Mouse (Mus musculus): ENCODE measurements at regions not wholly inside any gene's neighbourhood (a gene's known extent, or its start where the extent isn't known, plus 50 kb on each side); places are given as distances from the start of the nearest gene placed in this dataset.

DNA sequence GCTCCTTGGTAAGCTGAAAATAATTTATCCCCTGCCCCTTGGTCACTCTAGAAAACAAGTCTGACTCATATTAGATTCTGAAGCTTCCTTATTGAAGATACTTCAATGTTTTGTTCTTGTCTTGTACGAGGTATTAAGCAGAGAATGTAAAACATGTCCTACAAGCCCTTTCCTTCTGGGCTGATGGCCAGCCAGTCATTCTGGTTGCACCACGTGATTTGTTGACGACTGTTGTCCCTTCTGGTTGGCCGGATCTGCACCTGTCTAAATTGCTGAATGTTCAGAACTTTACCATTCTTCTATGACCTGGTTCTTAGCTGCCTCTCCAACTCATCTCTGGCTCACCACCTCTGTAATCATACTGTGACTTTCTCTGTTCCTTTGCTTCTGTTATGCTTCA is 220.9 kb upstream of the Prdm1 start:
- no peak for ATAC-seq (replicated peaks; ENCODE audit: low FRiP score)

DNA sequence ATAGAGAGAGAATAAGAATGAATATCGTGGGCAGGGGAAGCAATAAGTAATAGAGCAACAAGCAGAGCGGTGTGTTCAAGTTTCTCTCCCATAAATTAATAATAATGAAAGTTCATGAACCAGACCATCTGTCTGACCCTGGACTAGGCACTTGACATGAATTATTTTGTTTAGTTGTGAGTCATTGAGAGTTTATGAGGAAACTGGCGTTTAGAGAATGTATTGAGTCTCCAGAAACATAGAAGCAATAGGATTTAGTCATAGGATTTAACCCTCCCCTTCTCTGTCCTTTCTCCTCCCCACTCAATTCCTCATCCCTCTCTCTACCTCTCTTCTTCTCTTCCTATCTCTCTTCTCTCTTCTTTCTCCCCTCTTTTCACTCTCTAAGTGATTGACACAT is 219.1 kb upstream of the Prdm1 start:
- H3K27me3 ChIP-seq (replicated peaks; ENCODE audit: control insufficient read depth, insufficient read depth, low read length), result no peaks in the 10 kb centered on the region
- DNase-seq (ENCODE audit: low spot score) (no peak), ATAC-seq (replicated peaks; ENCODE audit: low FRiP score) (no peak)
- H3K4me2 ChIP-seq, result no peak overlapping the region
- H3K4me3 ChIP-seq (ENCODE audit: low read depth, low read length), result no peak overlapping the region
- H3K27ac ChIP-seq (ENCODE audit: low read depth, low read length), result no peak overlapping the region
- no peaks in the 10 kb centered on the region for H3K9me3 ChIP-seq (ENCODE audit: control insufficient read depth, low read length)
- no peaks in the 10 kb centered on the region for H3K36me3 ChIP-seq (ENCODE audit: control insufficient read depth, insufficient read depth, low read length)
- H3K9ac ChIP-seq (ENCODE audit: low read depth, low read length), result no peak overlapping the region
- no peaks in the 10 kb centered on the region for H3K4me1 ChIP-seq (replicated peaks; ENCODE audit: control insufficient read depth, insufficient read depth, low read length)
- WGBS, result 73% methylated on average over 3 of the region's 3 CpGs

More for the DNA sequence above, 220.9 kb upstream of the Prdm1 start:
- 77% methylated on average over 4 of the region's 4 CpGs for WGBS
- Histone ChIP-seq H3K4me2 (no peak overlapping the region), H3K4me3 (ENCODE audit: low read depth, low read length) (no peak overlapping the region), H3K9me3 (ENCODE audit: control insufficient read depth, low read length) (no peaks in the 10 kb centered on the region), H3K36me3 (ENCODE audit: control insufficient read depth, insufficient read depth, low read length) (no peaks in the 10 kb centered on the region), H3K27me3 (replicated peaks; ENCODE audit: control insufficient read depth, insufficient read depth, low read length) (no peaks in the 10 kb centered on the region), H3K9ac (ENCODE audit: low read depth, low read length) (no peak overlapping the region), H3K4me1 (replicated peaks; ENCODE audit: control insufficient read depth, insufficient read depth, low read length) (no peaks in the 10 kb centered on the region), H3K27ac (ENCODE audit: low read depth, low read length) (no peak overlapping the region)
- no peak for DNase-seq (ENCODE audit: low spot score)

DNA sequence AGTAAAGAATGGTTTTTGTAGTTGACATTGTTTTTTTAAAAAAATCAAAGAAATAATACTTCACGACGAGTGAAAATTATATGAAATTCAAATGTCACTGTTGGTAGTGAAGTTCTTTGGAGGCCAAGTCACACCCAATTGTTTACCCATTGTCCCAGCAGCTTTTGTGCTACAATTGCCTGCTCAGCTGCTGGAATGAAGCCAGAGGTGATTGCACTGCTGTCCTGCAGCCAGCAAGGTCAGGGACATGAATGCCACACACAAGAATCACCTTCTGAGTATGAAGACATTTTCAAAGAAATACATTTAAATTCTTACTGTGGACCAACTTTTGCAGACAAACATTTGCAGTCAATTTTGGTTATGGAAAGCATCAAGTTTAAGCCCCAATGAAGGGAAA is 215.9 kb upstream of the Prdm1 start:
- 85% methylated on average over 2 of the region's 2 CpGs for WGBS
- no peak overlapping the region for H3K9ac ChIP-seq (ENCODE audit: low read depth, low read length)
- no peaks in the 10 kb centered on the region for H3K36me3 ChIP-seq (ENCODE audit: control insufficient read depth, insufficient read depth, low read length)
- H3K4me2 ChIP-seq, result no peak overlapping the region
- DNase-seq (ENCODE audit: low spot score), result no peak
- ATAC-seq (replicated peaks; ENCODE audit: low FRiP score), result no peak
- H3K4me1 ChIP-seq (replicated peaks; ENCODE audit: control insufficient read depth, insufficient read depth, low read length), result no peaks in the 10 kb centered on the region
- no peak overlapping the region for H3K27ac ChIP-seq (ENCODE audit: low read depth, low read length)
- H3K27me3 ChIP-seq (replicated peaks; ENCODE audit: control insufficient read depth, insufficient read depth, low read length), result no peaks in the 10 kb centered on the region
- H3K9me3 ChIP-seq (ENCODE audit: control insufficient read depth, low read length), result no peaks in the 10 kb centered on the region
- H3K4me3 ChIP-seq (ENCODE audit: low read depth, low read length), result no peak overlapping the region

DNA sequence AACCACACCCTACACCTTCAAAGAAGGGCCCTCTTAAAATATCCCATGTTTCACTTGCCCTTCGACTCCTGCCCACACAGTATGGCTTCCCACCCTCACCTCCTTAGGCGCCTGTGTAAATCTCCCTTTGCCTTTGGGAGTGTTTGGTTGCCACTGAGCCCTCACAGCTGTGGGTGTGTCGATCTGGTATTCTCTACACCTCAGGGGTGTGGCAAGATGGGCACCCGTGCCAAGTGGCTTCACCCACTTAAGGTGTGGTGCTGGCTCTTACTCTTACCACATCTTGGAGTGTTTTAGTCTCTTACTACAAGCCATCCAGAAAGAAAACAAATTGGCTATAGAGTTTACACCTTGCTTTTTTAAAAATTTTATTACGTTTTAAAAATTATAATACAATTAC is 205.3 kb upstream of the Prdm1 start:
- H3K36me3 ChIP-seq (ENCODE audit: control insufficient read depth, insufficient read depth, low read length), result no peaks in the 10 kb centered on the region
- H3K4me2 ChIP-seq, result no peak overlapping the region
- H3K9me3 ChIP-seq (ENCODE audit: control insufficient read depth, low read length), result no peaks in the 10 kb centered on the region
- H3K27ac ChIP-seq (ENCODE audit: low read depth, low read length), result no peak overlapping the region
- WGBS, result 77% methylated on average over 5 of the region's 5 CpGs
- ATAC-seq (replicated peaks; ENCODE audit: low FRiP score) (no peak), DNase-seq (ENCODE audit: low spot score) (no peak)
- no peaks in the 10 kb centered on the region for H3K27me3 ChIP-seq (replicated peaks; ENCODE audit: control insufficient read depth, insufficient read depth, low read length)
- no peak overlapping the region for H3K4me3 ChIP-seq (ENCODE audit: low read depth, low read length)
- H3K4me1 ChIP-seq (replicated peaks; ENCODE audit: control insufficient read depth, insufficient read depth, low read length), result no peaks in the 10 kb centered on the region
- H3K9ac ChIP-seq (ENCODE audit: low read depth, low read length), result no peak overlapping the region

DNA sequence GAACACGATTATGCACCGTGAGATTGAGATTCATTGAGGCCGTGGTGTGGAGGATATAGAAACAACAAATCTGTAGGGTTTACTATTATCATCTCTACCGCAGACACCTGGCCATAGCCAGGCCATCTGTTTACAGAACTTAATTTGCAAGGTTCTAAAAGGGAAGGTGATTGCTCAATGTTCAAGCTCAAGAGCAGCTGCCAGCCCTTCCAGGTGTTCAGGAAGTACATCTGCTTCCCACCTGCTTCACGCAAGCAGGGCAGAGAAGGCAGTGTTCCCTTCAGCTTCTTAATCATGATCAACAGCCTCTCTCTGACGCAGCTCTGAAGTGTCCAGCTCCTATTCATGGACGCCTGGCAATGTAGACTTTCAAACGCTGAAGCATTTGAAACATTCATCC is 202.4 kb upstream of the Prdm1 start:
- no peak overlapping the region for H3K9ac ChIP-seq (ENCODE audit: low read depth, low read length)
- H3K4me3 ChIP-seq (ENCODE audit: low read depth, low read length), result no peak overlapping the region
- no peaks in the 10 kb centered on the region for H3K4me1 ChIP-seq (replicated peaks; ENCODE audit: control insufficient read depth, insufficient read depth, low read length)
- WGBS, result 81% methylated on average over 8 of the region's 8 CpGs
- H3K4me2 ChIP-seq, result no peak overlapping the region
- no peaks in the 10 kb centered on the region for H3K27me3 ChIP-seq (replicated peaks; ENCODE audit: control insufficient read depth, insufficient read depth, low read length)
- ATAC-seq (replicated peaks; ENCODE audit: low FRiP score), result no peak
- H3K9me3 ChIP-seq (ENCODE audit: control insufficient read depth, low read length), result no peaks in the 10 kb centered on the region
- no peak overlapping the region for H3K27ac ChIP-seq (ENCODE audit: low read depth, low read length)
- no peaks in the 10 kb centered on the region for H3K36me3 ChIP-seq (ENCODE audit: control insufficient read depth, insufficient read depth, low read length)
- no peak for DNase-seq (ENCODE audit: low spot score)

DNA sequence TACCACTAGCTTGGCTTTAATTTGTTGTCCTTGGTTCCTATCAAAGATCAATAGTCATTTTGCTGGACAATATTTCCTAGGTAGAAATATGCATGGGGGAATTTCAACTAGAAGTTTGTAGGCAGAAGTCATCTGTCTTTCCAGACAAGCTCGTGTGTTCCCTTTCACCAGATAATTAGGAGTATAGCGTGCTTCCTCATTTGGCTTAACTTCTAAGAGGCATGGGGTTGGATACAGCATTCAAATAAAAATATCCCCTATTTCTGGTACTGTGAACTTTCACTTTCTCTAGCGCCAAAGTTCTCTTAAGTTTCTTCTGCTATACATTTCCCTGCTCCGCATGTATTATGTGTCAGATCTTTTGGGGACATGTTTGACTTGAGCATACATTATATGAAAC is 200.7 kb upstream of the Prdm1 start:
- Histone ChIP-seq H3K4me1 (replicated peaks; ENCODE audit: control insufficient read depth, insufficient read depth, low read length) (no peaks in the 10 kb centered on the region), H3K36me3 (ENCODE audit: control insufficient read depth, insufficient read depth, low read length) (no peaks in the 10 kb centered on the region), H3K9ac (ENCODE audit: low read depth, low read length) (no peak overlapping the region), H3K4me3 (ENCODE audit: low read depth, low read length) (no peak overlapping the region), H3K27ac (ENCODE audit: low read depth, low read length) (no peak overlapping the region), H3K9me3 (ENCODE audit: control insufficient read depth, low read length) (no peaks in the 10 kb centered on the region), H3K27me3 (replicated peaks; ENCODE audit: control insufficient read depth, insufficient read depth, low read length) (no peaks in the 10 kb centered on the region), H3K4me2 (no peak overlapping the region)
- DNase-seq (ENCODE audit: low spot score), result no peak
- 77% methylated on average over 4 of the region's 4 CpGs for WGBS
- ATAC-seq (replicated peaks; ENCODE audit: low FRiP score), result no peak

DNA sequence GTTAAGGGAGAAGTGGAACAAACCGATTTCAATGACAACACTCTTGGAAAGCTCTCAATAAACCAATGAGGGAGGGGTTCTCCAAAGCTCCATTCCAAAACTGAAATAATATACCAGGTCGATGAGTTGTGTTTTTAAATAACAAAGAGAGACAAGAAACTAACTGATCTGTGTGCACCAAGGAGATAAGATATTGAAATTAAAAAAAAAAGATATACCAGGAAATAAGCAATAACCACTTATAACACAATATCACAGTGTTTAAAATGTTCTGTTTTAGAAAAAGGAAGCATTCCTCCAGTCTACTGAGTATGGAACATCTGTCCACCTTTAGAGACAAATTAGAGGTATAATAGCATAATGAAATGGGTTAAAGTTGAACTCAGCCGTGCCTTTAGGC is 196.3 kb upstream of the Prdm1 start:
- no peak overlapping the region for H3K27ac ChIP-seq (ENCODE audit: low read depth, low read length)
- no peaks in the 10 kb centered on the region for H3K4me1 ChIP-seq (replicated peaks; ENCODE audit: control insufficient read depth, insufficient read depth, low read length)
- no peak for ATAC-seq (replicated peaks; ENCODE audit: low FRiP score)
- H3K9ac ChIP-seq (ENCODE audit: low read depth, low read length), result no peak overlapping the region
- no peak overlapping the region for H3K4me2 ChIP-seq
- H3K9me3 ChIP-seq (ENCODE audit: control insufficient read depth, low read length), result no peaks in the 10 kb centered on the region
- no peak overlapping the region for H3K4me3 ChIP-seq (ENCODE audit: low read depth, low read length)
- no peak for DNase-seq (ENCODE audit: low spot score)
- 58% methylated on average over 3 of the region's 3 CpGs for WGBS
- no peaks in the 10 kb centered on the region for H3K36me3 ChIP-seq (ENCODE audit: control insufficient read depth, insufficient read depth, low read length)
- no peaks in the 10 kb centered on the region for H3K27me3 ChIP-seq (replicated peaks; ENCODE audit: control insufficient read depth, insufficient read depth, low read length)

DNA sequence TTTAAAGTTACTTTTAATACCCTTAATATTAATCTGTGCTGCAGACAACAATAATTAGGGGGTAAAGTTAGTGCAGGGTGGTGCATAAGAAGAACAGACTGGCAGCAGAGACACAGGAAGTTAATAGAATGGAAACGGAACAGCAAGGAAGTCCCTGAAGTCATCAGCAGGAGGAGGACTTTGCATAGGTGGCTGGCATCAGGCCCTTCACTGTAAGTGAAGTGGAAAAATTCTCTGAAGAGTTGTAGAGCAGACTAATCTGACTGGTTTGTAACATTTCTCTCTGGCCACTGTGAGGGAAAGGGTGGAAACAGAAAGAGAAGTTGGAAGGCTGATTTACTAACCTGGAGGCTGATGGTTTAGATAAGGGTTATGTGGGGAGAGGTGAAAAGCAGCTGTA is 195.5 kb upstream of the Prdm1 start:
- WGBS, result 56% methylated on average over 1 of the region's 1 CpGs
- no peak overlapping the region for H3K4me3 ChIP-seq (ENCODE audit: low read depth, low read length)
- H3K36me3 ChIP-seq (ENCODE audit: control insufficient read depth, insufficient read depth, low read length), result no peaks in the 10 kb centered on the region
- H3K27me3 ChIP-seq (replicated peaks; ENCODE audit: control insufficient read depth, insufficient read depth, low read length), result no peaks in the 10 kb centered on the region
- DNase-seq (ENCODE audit: low spot score) (no peak), ATAC-seq (replicated peaks; ENCODE audit: low FRiP score) (no peak)
- no peaks in the 10 kb centered on the region for H3K4me1 ChIP-seq (replicated peaks; ENCODE audit: control insufficient read depth, insufficient read depth, low read length)
- H3K9me3 ChIP-seq (ENCODE audit: control insufficient read depth, low read length), result no peaks in the 10 kb centered on the region
- no peak overlapping the region for H3K9ac ChIP-seq (ENCODE audit: low read depth, low read length)
- H3K27ac ChIP-seq (ENCODE audit: low read depth, low read length), result no peak overlapping the region
- H3K4me2 ChIP-seq, result no peak overlapping the region

DNA sequence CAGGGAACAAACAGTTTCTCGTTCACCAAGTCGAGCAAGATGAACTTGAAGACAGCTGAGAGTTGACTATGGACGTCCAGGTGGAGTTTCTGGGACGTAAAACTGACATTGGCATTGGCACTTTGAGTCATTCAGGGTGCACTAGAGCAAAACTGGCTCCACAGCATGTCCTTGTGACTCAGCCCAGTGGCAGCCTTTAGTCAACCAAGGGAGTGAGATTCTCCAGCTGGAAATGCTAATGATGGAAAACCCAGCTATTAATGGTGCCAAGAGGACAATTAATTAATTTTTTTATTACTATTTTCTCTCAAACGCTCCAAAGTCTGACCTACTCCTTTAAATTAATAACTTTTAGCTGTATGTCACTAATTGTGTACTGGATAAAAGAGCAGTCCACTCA is 195.0 kb upstream of the Prdm1 start:
- H3K27ac ChIP-seq (ENCODE audit: low read depth, low read length), result no peak overlapping the region
- no peak for ATAC-seq (replicated peaks; ENCODE audit: low FRiP score)
- WGBS, result 84% methylated on average over 5 of the region's 5 CpGs
- H3K27me3 ChIP-seq (replicated peaks; ENCODE audit: control insufficient read depth, insufficient read depth, low read length), result no peaks in the 10 kb centered on the region
- H3K36me3 ChIP-seq (ENCODE audit: control insufficient read depth, insufficient read depth, low read length), result no peaks in the 10 kb centered on the region
- H3K4me1 ChIP-seq (replicated peaks; ENCODE audit: control insufficient read depth, insufficient read depth, low read length), result no peaks in the 10 kb centered on the region
- H3K9ac ChIP-seq (ENCODE audit: low read depth, low read length), result no peak overlapping the region
- no peak overlapping the region for H3K4me2 ChIP-seq
- DNase-seq (ENCODE audit: low spot score), result no peak
- H3K4me3 ChIP-seq (ENCODE audit: low read depth, low read length), result no peak overlapping the region
- H3K9me3 ChIP-seq (ENCODE audit: control insufficient read depth, low read length), result no peaks in the 10 kb centered on the region

Data from liver, embryonic 11.5 days (tissue).